Mouse (Mus musculus) thymus, adult 2 months (tissue): ENCODE results near the gene Angel2. TPM values are rescaled to one million over a fixed set of nuclear protein-coding genes. Genes with fewer than 3 reads are reported as not detected.

ENCODE experiments used
- DNase-seq: peaks from one replicate; pipeline ENCODE4 v3.0.0; 2021
- H3K27ac ChIP-seq: fragments of 200-500 bp; 2 replicates; pipeline ENCODE4 v1.5.1; 2012; ENCODE audit warnings: low read length, control low read depth; ENCODE audit not compliant: control insufficient read depth, insufficient read depth
- H3K27me3 ChIP-seq: fragments of 200-500 bp; 2 replicates; pipeline ENCODE4 v1.6.1; 2012; ENCODE audit warnings: mild to moderate bottlenecking, low read length, moderate library complexity, mixed read lengths; ENCODE audit not compliant: control insufficient read depth, insufficient read depth
- H3K36me3 ChIP-seq: fragments of 200-500 bp; 2 replicates; pipeline ENCODE4 v1.6.1; 2012; ENCODE audit warnings: mild to moderate bottlenecking, low read length, moderate library complexity; ENCODE audit not compliant: control insufficient read depth, insufficient read depth
- H3K4me1 ChIP-seq: fragments of 200-500 bp; replicated peaks from 2 replicates; pipeline ENCODE4 v1.6.1; 2012; ENCODE audit warnings: low read length; ENCODE audit not compliant: control insufficient read depth, insufficient read depth
- H3K4me3 ChIP-seq: fragments of 200-500 bp; 2 replicates; pipeline ENCODE4 v1.5.1; 2012; ENCODE audit warnings: mild to moderate bottlenecking, low read length, control low read depth, moderate library complexity; ENCODE audit not compliant: control insufficient read depth, insufficient read depth
- CTCF ChIP-seq: fragments of 200-500 bp; IDR thresholded peaks from 2 replicates; pipeline ENCODE4 v1.5.1; 2012; ENCODE audit warnings: mild to moderate bottlenecking, control low read depth, low read length, moderate library complexity, borderline replicate concordance; ENCODE audit not compliant: control insufficient read depth, poor library complexity, insufficient read depth; ENCODE audit errors: extremely low read depth
- POLR2A ChIP-seq: fragments of 200-500 bp; IDR thresholded peaks from 2 replicates; pipeline ENCODE4 v1.6.1; 2012; ENCODE audit warnings: mild to moderate bottlenecking, low read length, control low read depth, moderate library complexity; ENCODE audit not compliant: control insufficient read depth, poor library complexity, insufficient read depth; ENCODE audit errors: extremely low read depth
- WGBS: fragments of 180-500 bp; shearing (Covaris S2); methylation state at CpG from one replicate; pipeline ENCODE4 v1.1.7; 2018; 5-methylcytosine and 5-hydroxymethylcytosine counted together
- polyA plus RNA-seq: library from polyadenylated mRNA; depleted of rRNA; stranded (reverse); fragments of >200 nt; gene quantifications from 2 replicates; pipeline ENCODE4 v1.2.3, GENCODE M21; 2012

Angel2 gene
- polyA plus RNA-seq, 1 experiment, result 36.8 TPM

DNA sequence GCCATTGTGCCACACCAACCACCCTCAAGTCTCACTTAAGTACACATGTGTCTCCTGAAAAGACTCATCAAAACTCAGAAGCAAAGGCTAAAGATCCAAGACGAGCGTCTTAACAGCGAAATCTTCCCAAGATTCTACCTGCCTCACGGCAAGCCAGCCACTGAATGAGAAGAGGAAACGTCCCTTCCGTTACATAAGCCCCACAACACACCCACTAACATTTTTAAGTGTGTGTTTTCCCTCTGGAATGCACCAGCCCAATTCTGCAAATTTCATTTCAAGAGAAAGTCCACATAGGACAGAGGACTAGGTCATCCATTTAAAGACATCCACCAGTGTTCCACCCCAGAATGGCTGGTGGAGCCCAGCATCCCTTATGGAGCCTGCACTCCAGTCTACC, 14.1 kb upstream of the Angel2 start:
- no peak for TF ChIP-seq CTCF
- TF ChIP-seq POLR2A, result no peak
- Histone ChIP-seq H3K4me1 (peaks cover 12% of the 10 kb centered on the region), H3K36me3 (no peaks in the 10 kb centered on the region), H3K27ac (no peak overlapping the region), H3K4me3 (peak overlapping the region; percentile 87), H3K27me3 (no peaks in the 10 kb centered on the region)
- WGBS, result 70% methylated on average over 6 of the region's 6 CpGs
- no peak for DNase-seq

DNA sequence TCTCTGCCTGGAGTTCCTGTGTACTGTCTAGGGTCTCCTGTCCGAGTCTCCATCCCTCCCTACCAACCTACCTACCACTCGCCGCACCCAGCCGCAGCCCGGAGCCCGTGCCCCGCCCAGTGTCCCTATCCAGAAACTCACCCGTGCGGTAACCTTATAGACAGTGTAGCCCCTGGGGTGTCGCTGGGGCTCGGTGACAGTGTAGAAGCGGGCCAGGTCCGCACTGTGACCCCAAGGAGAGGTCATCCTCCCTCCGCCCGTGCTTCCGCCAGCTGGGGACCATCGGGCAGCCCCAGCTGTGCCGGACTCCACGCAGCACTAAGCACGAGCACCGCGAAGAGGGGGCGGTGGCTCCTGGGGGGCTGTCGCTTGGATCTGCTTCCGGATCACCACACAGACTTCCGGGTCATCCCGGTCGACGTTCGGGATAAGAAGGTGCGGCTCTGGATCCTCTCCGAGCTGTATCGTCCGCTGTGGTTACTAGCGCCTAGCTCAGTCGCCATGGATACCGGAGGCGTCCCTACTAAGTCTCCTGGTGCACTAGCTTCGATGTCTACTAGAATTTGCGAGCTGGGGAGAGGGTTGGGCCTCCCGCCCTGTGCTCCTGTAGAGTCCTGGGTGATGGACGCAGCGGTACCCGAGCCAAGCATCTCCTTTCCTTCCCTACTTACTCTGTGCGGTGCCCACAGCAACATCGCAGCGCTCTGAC, 13.3 kb upstream of the Angel2 start, which contains the start of gene Rps6kc1:
Gene Rps6kc1, minus strand, starts transcription at position 356 of the 709 bp plus-strand sequence.
- Histone ChIP-seq H3K4me3 (peak within 1 kb of the TSS; percentile 87), H3K36me3 (no peaks in the 10 kb centered on the region), H3K4me1 (peaks cover 12% of the 10 kb centered on the region), H3K27ac (no peak within 1 kb of the TSS), H3K27me3 (no peaks in the 10 kb centered on the region)
- WGBS, result 1% methylated on average over 47 of the region's 47 CpGs
- peak; percentile 67 for DNase-seq
- 0 out of 2 replicates have a peak, but pooled peaks have one; percentile 16 for TF ChIP-seq CTCF
- TF ChIP-seq POLR2A, result peak; percentile 62; the same call in 1 of the 2 replicates

DNA sequence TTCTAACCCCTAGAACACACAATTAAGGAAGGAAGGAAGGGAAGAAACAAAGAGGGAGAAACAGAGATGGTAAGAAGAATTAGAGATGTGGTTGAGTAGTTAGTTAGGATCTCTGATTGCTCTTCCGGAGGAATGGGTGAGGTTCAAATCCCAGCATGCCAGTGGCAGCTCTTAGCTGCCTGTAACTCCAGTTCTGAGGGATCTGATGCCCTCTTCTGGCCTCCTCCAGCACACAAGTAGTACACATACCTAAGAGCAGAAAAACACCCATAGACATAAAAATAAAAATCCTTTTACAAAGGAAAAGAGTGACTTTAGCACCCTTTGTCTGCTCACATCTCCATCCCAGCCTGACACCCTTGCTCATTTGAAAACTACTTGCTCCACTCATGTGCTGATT, 12.3 kb upstream of the Angel2 start:
- no peak for TF ChIP-seq CTCF
- TF ChIP-seq POLR2A, result no peak
- 58% methylated on average over 1 of the region's 1 CpGs for WGBS
- Histone ChIP-seq H3K36me3 (no peaks in the 10 kb centered on the region), H3K27me3 (no peaks in the 10 kb centered on the region), H3K4me3 (no peak overlapping the region), H3K4me1 (peaks cover 12% of the 10 kb centered on the region), H3K27ac (no peak overlapping the region)
- no peak for DNase-seq

DNA sequence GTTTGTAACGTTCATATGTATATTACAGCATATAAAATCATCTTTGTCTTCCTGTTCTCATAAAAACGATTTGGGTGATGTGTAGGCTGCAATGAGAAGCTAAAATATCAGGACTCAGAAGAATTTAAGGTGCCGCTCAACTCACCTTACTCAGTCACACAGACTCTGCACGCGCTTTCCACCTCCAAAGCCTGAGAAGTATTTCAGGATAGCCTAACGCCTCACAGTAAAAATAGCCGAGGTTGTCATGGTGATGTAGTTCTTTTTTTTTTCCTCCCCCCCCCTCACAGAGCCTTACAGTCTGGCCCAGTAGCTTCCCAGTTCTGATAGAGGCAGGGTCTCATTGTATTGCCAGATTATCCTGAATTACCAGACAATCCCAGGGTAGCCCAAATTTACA, 6.0 kb upstream of the Angel2 start:
- H3K27me3 ChIP-seq, result no peaks in the 10 kb centered on the region
- H3K36me3 ChIP-seq, result no peaks in the 10 kb centered on the region
- no peak overlapping the region for H3K27ac ChIP-seq
- no peak for DNase-seq
- H3K4me1 ChIP-seq, result no peaks in the 10 kb centered on the region
- no peak overlapping the region for H3K4me3 ChIP-seq
- WGBS, result 40% methylated on average over 7 of the region's 7 CpGs
- TF ChIP-seq POLR2A, result no peak
- no peak for TF ChIP-seq CTCF

DNA sequence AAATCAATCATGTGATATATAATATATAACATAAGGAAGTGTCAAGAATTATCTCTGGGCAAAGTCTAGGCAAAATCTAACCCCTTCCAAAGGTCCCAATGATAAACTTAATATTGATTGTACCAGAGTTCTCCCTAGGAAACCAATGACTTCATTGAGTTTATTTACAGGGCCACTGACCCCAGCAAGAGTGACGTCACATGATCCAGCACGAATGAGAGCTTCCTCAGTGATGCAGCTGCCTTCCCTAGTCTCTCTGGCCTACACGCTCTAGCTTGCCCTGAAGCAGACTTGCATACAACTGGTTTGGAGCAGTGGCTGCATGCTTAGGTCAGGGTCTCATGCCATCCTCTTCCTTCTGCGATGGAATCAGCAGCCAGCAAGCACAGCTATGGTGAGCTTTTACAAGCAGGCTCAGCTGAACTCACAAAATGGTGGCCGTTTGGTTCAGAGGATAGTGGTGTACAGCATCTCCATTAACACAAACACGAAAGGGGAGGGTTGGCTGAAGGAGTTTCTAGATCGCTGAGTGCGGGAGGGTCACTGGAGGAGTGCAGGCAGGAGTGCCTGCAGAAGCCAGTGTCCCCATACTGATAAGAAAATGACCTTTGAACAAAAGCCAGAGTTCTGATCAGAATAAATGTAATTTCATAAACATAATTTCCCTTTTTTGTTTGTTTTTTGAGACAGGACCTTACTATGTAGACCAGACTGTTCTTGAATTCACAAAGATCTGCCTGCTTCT, 5.0 kb upstream of the Angel2 start:
- TF ChIP-seq POLR2A (no peak), CTCF (no peak)
- no peak overlapping the region for H3K27ac ChIP-seq
- no peaks in the 10 kb centered on the region for H3K4me1 ChIP-seq
- no peaks in the 10 kb centered on the region for H3K27me3 ChIP-seq
- DNase-seq, result no peak
- no peak overlapping the region for H3K4me3 ChIP-seq
- WGBS, result 89% methylated on average over 8 of the region's 8 CpGs
- no peaks in the 10 kb centered on the region for H3K36me3 ChIP-seq

- no peak for DNase-seq
- Histone ChIP-seq H3K4me1 (peaks cover 4% of the 10 kb centered on the region), H3K27me3 (no peaks in the 10 kb centered on the region), H3K27ac (no peak overlapping the region), H3K36me3 (no peaks in the 10 kb centered on the region), H3K4me3 (no peak overlapping the region)
- TF ChIP-seq CTCF (no peak), POLR2A (no peak)
- 93% methylated on average over 3 of the region's 3 CpGs for WGBS
Measured at GRCm38 (mm10) chr1:190927311-190927710, 2.4 kb downstream of the Angel2 start.
